Mouse (Mus musculus) limb, embryonic 10.5 days (tissue): Measurements from ENCODE around the gene Cwc25. TPM values are rescaled to one million over a fixed set of nuclear protein-coding genes. Genes with fewer than 3 reads are reported as not detected.

Experiments
- DNase-seq: peaks from one replicate; pipeline ENCODE4 v3.0.0-alpha.2; 2017; ENCODE audit warnings: low spot score
- H3K27ac ChIP-seq: fragments of 300-500 bp; sonication (generic); 2 replicates; pipeline ENCODE4 v1.5.1; 2016; ENCODE audit warnings: mild to moderate bottlenecking
- H3K27me3 ChIP-seq: fragments of 300-500 bp; sonication (generic); 2 replicates; pipeline ENCODE4 v1.6.1; 2016; ENCODE audit warnings: low read depth, mild to moderate bottlenecking; ENCODE audit not compliant: poor library complexity, severe bottlenecking
- H3K36me3 ChIP-seq: fragments of 300-500 bp; sonication (generic); 2 replicates; pipeline ENCODE4 v1.6.1; 2016; ENCODE audit warnings: mild to moderate bottlenecking, moderate library complexity
- H3K4me1 ChIP-seq: fragments of 300-500 bp; sonication (generic); 2 replicates; pipeline ENCODE4 v1.6.1; 2016
- H3K4me3 ChIP-seq: fragments of 300-500 bp; sonication (generic); 2 replicates; pipeline ENCODE4 v1.5.1; 2016; ENCODE audit warnings: mild to moderate bottlenecking, moderate library complexity
- H3K9me3 ChIP-seq: fragments of 300-500 bp; sonication (generic); replicated peaks from 2 replicates; pipeline ENCODE4 v1.6.1; 2016; ENCODE audit warnings: mild to moderate bottlenecking
- WGBS: fragments of 180-500 bp; shearing (Covaris S2); methylation state at CpG from one replicate; pipeline ENCODE4 v1.1.7; 2016; 5-methylcytosine and 5-hydroxymethylcytosine counted together
- polyA plus RNA-seq: library from polyadenylated mRNA; unstranded; fragments of >200 nt; fragmentation: Nextera tagmentation; extraction: Ambion mirVana; gene quantifications from 2 replicates; pipeline ENCODE4 v1.2.1, GENCODE M21; 2016

The Cwc25 gene
- polyA plus RNA-seq, 1 experiment from 2014 or later: 21.6 TPM

DNA sequence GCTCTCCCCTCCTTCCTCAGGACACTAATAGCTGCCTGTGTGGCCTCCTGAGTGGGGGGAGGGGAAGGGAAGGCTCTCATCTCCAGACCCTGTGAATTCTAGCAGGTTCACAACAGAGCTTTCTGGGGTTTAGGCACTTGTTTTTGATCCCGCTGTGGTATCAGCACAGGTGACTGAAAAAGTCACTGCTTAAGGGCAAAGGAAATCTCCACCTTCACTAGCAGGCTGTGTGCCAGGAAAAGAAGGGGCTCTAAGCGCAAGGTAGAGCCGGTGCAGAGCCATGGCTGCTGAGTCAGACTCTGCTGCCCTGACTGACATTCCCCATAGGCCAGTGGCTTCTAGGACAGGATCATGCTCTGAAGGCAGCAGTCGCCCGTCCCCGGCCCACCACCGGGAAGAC, 37.6 kb downstream of the Cwc25 start:
- H3K36me3 ChIP-seq: peaks cover 89% of the 10 kb centered on the region
- no peak overlapping the region for H3K4me3 ChIP-seq
- H3K9me3 ChIP-seq: no peaks in the 10 kb centered on the region
- peaks cover 14% of the 10 kb centered on the region for H3K27me3 ChIP-seq
- H3K4me1 ChIP-seq: peaks cover 36% of the 10 kb centered on the region
- WGBS: 75% methylated on average over 7 of the region's 7 CpGs
- peak overlapping the region; percentile 2; the same call in 1 of the 2 replicates for H3K27ac ChIP-seq
- DNase-seq: no peak

DNA sequence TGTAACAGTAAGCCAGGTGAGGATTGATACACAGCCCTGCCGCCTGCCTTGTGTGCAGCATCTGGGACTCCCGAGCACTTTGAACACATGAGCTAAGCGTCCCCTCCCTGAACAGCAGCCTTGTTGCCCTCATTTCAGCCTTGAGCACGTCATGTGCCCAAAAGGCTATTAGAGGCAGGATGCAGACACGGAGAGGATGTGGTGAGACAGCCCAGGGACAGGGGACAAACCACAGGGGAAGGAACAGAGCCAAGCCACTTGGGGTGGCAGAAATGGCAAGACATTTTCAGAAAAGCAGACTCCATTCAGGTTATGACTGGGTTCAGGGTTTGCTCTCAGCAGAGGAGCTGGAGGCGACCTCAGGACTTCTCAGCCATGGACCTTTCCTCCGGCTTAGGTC, 38.0 kb downstream of the Cwc25 start:
- Histone ChIP-seq H3K27me3 (peaks cover 14% of the 10 kb centered on the region), H3K4me3 (no peak overlapping the region), H3K36me3 (peaks cover 93% of the 10 kb centered on the region), H3K9me3 (no peaks in the 10 kb centered on the region), H3K27ac (0 out of 2 replicates have a peak overlapping the region, but pooled peaks have one; percentile 2), H3K4me1 (peaks cover 32% of the 10 kb centered on the region)
- DNase-seq: no peak
- WGBS: 56% methylated on average over 7 of the region's 7 CpGs

DNA sequence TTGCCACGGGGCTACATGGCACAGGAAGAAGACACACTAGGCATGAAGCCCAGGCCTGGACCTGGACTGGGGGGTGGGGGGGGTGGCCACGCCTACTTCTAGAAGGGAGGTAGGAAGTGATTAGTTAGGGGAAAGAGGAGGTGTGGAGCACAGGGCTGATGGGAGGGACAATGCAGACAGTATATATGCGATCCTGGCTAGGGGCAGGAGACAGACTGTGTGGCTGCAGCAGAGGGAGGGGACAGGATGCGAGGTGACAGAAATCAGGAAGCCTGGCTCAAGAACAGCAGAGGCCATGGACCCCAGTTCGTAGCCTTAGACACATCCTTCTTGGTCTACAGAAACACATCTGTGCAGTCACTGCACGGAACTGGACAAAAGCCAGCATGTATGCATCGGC, 42.6 kb downstream of the Cwc25 start:
- H3K9me3 ChIP-seq: peaks cover 5% of the 10 kb centered on the region
- H3K27ac ChIP-seq: no peak overlapping the region
- peaks cover 9% of the 10 kb centered on the region for H3K4me1 ChIP-seq
- WGBS: 88% methylated on average over 7 of the region's 7 CpGs
- DNase-seq: no peak
- peaks cover 100% of the 10 kb centered on the region for H3K36me3 ChIP-seq
- no peak overlapping the region for H3K4me3 ChIP-seq
- no peaks in the 10 kb centered on the region for H3K27me3 ChIP-seq

DNA sequence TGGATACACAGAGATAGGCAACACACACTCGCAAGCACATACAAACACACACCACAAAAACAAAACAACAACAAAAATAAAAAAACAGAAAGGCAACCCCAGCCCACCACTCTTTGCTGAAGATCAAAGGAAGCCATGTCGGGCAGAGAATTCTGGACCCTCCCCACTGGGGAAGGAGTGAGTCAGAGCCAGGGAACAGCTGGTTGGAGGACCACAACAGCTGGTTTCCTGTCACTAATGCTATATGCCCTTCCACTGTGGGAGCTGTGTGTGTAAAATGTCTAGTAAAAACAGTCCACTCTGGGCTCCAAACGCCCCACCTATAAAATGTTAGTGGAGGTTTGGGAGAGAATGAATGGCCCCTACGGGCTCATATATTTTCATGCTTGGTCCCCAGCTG, 45.0 kb downstream of the Cwc25 start:
- Histone ChIP-seq H3K4me1 (no peaks in the 10 kb centered on the region), H3K9me3 (peaks cover 5% of the 10 kb centered on the region), H3K27me3 (no peaks in the 10 kb centered on the region), H3K4me3 (no peak overlapping the region), H3K36me3 (peaks cover 98% of the 10 kb centered on the region), H3K27ac (no peak overlapping the region)
- no peak for DNase-seq
- 91% methylated on average over 4 of the region's 4 CpGs for WGBS

DNA sequence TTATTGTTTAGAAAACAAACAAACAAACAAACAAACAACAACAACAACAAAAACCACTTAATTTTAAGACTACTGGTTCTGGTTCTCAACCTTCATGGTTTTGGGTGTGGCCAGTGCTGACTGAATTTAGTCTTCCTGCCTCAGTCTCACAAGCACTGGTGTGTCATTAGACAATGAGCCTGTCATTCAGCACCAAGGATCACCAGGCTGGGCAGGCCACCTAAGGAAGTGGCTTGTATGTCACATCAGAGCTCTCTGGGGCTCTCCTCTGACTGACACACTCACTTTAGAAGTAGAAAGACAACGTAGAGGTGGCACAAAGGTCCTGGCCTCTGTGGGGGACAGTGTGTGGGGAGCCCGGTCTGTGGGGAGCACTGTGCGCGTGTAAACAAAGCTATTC, 47.3 kb downstream of the Cwc25 start:
- H3K4me3 ChIP-seq: no peak overlapping the region

DNA sequence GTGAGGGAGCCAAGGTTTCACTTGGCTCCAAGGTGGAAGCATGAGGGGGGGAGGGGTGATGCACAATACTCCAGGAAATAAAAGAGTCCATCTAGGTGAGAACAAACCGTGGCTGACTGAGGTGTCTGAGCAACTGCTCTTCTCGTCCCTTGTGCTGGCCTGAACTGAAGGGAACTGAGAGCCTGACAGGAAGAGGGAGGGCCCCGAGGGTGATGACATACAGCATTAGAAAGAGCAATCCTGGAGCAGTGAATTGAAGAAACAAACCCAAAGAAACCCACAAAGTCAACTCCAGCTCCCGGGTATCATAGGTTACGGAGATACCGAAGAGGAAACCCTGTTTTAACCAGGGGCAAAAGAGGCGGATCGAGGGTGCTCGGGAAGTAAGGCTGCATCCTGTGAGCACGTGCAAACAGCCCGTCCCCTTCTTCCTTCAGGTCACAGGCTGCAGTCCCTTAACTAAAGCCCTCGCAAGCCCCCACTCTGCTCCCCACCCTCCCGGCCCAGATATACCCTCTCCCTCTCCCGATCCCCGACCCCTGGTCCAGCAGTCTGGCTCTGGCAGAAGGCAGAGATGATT, 48.0 kb downstream of the Cwc25 start:
- DNase-seq: no peak
- Histone ChIP-seq H3K27ac (no peak overlapping the region), H3K27me3 (no peaks in the 10 kb centered on the region), H3K36me3 (peaks cover 98% of the 10 kb centered on the region), H3K4me3 (no peak overlapping the region), H3K4me1 (no peaks in the 10 kb centered on the region), H3K9me3 (peaks cover 5% of the 10 kb centered on the region)
- 86% methylated on average over 15 of the region's 15 CpGs for WGBS

More for the DNA sequence above, 47.3 kb downstream of the Cwc25 start:
- 89% methylated on average over 4 of the region's 4 CpGs for WGBS
- no peak for DNase-seq
- Histone ChIP-seq H3K36me3 (peaks cover 98% of the 10 kb centered on the region), H3K4me1 (no peaks in the 10 kb centered on the region), H3K9me3 (peaks cover 5% of the 10 kb centered on the region), H3K27ac (no peak overlapping the region), H3K27me3 (no peaks in the 10 kb centered on the region)

DNA sequence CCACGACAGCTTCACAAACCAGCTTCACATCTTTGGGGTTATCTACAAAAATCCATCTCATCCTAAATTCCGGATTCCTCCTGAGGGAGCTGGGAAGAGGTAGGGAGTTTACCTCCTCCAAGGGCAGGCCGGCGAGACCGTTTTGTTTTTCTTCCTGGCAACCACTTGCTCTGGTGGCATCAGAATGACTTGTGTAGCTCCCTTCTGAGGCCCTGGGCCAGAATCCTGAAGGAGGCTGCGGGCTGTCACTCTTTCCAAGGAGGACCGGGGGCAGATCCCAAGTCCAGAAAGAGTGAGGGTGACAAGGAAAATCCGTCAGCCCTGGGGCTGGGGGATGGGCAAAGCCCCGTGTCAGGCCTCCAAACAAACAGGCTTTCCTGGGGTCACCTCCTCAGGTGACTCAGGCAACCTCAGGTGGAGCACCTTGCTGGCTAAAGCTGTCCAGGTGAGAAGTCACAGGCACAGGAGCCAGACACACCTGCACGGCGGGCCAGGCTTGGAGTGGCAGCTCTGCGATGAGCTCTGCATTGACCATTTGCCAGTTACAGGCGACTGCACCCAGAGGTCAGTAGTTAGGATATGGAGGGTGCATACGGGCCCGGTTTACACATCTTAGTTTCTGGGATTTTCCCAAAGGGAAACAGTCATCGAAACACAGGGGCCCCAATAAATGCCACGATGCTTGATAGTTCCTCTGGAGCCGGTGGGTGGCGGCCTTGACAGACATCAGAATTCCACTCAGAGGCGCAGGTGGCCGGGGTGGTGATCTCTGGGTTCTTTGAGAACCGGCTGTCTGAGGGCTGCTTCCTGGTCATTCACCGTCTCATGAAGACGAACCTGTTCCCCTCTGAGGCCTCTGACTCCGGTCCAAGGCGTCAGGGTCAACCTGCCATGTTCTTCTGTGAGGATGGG, 48.7 kb downstream of the Cwc25 start:
- H3K36me3 ChIP-seq: peaks cover 98% of the 10 kb centered on the region
- no peaks in the 10 kb centered on the region for H3K27me3 ChIP-seq
- H3K4me3 ChIP-seq: no peak overlapping the region
- no peak for DNase-seq
- WGBS: 88% methylated on average over 26 of the region's 26 CpGs
- H3K9me3 ChIP-seq: peaks cover 5% of the 10 kb centered on the region
- no peaks in the 10 kb centered on the region for H3K4me1 ChIP-seq
- H3K27ac ChIP-seq: no peak overlapping the region

DNA sequence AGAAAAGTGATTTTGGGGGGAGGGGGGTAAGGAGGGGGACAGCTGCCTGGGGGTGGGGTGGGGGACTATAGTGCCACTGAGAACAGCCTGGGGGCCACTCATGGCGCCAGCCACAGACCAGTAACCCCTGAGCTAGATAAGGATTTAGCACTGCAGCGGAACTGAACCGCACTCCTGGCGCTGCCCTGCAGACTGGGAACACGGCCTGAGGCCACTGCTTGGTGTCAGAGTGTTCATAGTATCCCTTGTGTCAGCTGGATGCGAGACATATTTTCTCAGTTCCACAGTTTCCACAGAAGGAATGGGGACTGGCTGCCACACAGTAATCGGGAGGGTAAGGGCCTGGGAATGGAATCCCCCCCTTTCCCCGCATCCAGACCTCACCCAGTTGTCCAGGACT, 50.3 kb downstream of the Cwc25 start:
- H3K4me3 ChIP-seq: no peak overlapping the region
- WGBS: 91% methylated on average over 8 of the region's 8 CpGs
- H3K27ac ChIP-seq: no peak overlapping the region
- H3K36me3 ChIP-seq: peaks cover 98% of the 10 kb centered on the region
- no peaks in the 10 kb centered on the region for H3K27me3 ChIP-seq
- no peak for DNase-seq
- H3K4me1 ChIP-seq: no peaks in the 10 kb centered on the region
- H3K9me3 ChIP-seq: no peaks in the 10 kb centered on the region

DNA sequence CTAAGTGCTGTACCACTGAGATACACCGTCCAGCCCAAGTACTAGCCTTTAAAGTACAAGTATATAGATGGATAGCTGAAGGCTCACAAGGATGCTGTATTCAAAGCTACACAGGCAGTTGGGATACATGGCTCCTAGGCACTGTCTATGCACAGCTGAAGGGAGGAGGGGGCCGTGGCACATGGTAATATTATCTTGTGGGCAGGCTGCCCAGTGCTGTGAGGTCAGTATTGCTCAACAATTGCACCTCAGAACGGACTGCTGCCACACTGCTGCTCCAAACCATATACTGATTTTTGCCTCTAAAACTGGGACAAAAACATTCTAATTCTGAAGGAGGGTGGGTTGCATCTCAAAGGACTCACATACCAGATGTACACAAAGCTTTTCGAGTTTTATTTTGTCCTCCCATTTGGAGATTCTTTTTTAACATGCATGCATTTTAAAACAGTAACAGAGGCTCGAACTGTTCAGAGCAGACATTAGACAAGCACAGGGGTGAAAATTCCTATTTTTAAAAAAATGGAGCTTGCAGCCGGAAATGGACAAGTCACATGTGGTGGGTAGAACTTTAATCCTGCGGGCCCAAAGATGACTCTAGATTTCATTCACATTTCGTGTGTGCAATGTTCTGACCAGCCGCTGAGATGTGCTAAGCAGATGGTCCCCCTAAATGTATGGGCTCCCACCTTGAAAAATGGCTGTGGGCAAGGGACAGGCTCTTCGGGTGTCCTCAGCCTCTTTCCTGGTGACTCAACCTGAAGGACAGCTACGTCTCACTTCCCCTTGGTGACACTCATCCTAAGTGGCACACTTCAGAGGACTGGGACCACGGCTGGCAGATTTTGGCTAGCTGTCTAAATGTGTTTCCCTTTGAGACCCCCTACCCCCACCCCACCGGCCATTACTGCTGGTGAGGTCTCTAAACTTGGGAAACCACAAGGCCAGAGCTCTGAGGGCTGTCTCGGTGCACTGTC, 51.3 kb downstream of the Cwc25 start:
- Histone ChIP-seq H3K4me3 (no peak overlapping the region), H3K4me1 (no peaks in the 10 kb centered on the region), H3K27ac (no peak overlapping the region), H3K36me3 (peaks cover 98% of the 10 kb centered on the region), H3K9me3 (no peaks in the 10 kb centered on the region), H3K27me3 (no peaks in the 10 kb centered on the region)
- 94% methylated on average over 14 of the region's 14 CpGs for WGBS
- DNase-seq: no peak

DNA sequence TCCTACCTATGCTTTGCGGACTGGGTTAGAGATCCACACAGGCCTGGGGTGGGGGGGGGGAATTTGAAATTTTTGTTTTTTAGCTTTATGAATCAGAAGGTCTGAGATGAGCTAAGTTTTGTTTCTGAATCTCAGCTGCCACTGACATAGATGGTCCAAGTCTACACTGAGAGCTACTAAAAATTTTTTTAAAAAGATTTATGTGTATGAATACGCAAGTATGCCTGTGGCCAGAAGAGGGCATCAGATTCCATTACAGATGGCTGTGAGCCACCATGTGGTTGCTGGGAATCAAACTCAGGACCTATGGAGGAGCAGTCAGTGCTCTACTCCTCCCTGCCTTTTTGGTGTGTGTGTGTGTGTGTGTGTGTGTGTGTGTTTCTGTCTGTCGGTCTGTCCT, 52.0 kb downstream of the Cwc25 start:
- Histone ChIP-seq H3K36me3 (peaks cover 96% of the 10 kb centered on the region), H3K4me1 (no peaks in the 10 kb centered on the region), H3K27ac (no peak overlapping the region), H3K9me3 (no peaks in the 10 kb centered on the region), H3K4me3 (no peak overlapping the region), H3K27me3 (no peaks in the 10 kb centered on the region)
- WGBS: 96% methylated on average over 3 of the region's 3 CpGs
- DNase-seq: no peak

DNA sequence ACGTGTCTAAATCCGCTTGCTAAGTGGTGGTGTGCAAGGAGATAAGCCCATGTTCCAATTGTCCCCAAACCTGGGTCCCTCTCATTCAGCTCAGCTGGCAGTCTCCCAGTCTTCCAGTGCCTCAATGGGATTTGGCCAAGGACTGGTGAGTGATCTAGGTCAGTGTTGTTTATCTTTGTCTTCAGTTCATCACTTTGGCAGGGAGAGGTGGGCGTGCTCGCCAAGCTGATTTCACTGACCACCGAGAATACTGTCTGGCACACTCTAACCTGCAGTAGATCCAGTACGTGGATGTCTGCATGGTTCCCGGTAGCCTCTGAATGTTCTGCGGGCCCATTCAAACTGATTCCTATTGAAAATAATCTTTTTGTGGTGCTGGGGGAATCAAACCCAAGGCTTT, 52.5 kb downstream of the Cwc25 start:
- 92% methylated on average over 8 of the region's 8 CpGs for WGBS
- Histone ChIP-seq H3K36me3 (peaks cover 96% of the 10 kb centered on the region), H3K4me3 (no peak overlapping the region), H3K27ac (no peak overlapping the region), H3K27me3 (no peaks in the 10 kb centered on the region), H3K9me3 (no peaks in the 10 kb centered on the region), H3K4me1 (no peaks in the 10 kb centered on the region)
- no peak for DNase-seq

DNA sequence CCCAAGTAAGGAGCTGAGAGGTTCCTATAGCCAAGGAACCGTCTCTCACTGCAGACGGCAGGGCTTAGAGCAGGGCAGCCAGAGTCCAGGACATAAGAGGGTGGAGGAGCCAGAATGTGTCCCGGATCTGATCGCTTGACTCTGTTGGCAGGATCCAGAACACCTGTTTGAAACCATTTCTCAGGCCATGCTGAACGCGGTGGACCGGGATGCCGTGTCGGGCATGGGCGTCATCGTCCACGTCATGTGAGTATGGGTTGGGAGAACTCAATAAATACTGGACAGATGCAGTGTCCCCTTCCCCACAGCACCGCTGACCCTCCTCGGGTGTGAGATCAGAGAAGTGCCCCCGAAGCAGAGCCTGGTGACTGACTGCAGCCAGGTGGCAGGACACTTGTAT, 54.1 kb downstream of the Cwc25 start:
- no peaks in the 10 kb centered on the region for H3K27me3 ChIP-seq
- no peak overlapping the region for H3K27ac ChIP-seq
- no peaks in the 10 kb centered on the region for H3K9me3 ChIP-seq
- H3K4me1 ChIP-seq: no peaks in the 10 kb centered on the region
- no peak for DNase-seq
- no peak overlapping the region for H3K4me3 ChIP-seq
- WGBS: 92% methylated on average over 15 of the region's 15 CpGs
- peaks cover 96% of the 10 kb centered on the region for H3K36me3 ChIP-seq
